Mouse (Mus musculus) urinary bladder, adult 2 months (tissue): ENCODE measurements around the gene Dlk1. TPM values are rescaled to one million over a fixed set of nuclear protein-coding genes. Genes with fewer than 3 reads are reported as not detected.

ENCODE experiments used
- DNase-seq: peaks from one replicate; pipeline ENCODE4 v3.0.0; 2022; ENCODE audit warnings: low spot score
- polyA plus RNA-seq: library from polyadenylated mRNA; depleted of rRNA; stranded (reverse); fragments of >200 nt; gene quantifications from 2 replicates; pipeline ENCODE4 v1.2.3, GENCODE M21; 2012; rRNA removed

The Dlk1 gene
- polyA plus RNA-seq: 8.0 and 10.8 TPM in 2 replicates

DNA sequence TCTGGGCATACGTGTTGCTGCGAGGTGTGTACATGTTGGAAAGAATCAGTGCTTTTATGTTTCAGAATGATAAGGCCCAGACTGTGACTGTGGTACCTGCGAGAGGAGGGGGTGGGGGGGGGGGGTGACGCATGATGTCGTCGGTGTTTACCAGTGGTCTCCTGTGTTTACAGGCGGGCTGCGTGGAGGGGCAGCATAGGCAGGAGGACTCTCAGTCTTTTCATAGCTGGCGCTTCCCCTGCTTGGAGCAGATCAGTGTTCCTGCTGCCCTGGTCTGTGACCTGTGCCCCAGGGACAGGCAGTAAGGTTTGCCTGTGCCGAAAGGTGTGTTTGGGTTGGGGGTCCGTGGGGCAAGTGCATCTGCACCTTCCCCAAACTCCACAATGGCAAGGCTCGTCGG, at the start of gene Dlk1:
Dlk1 (plus strand) TSS at position 232 of the 400 bp plus-strand sequence.
- no peak for DNase-seq

GRCm38 (mm10) chr12:109402943-109403342, 49.7 kb upstream of the Dlk1 start:
- DNase-seq: no peak

- DNase-seq: no peak
These were observed 48.9 kb upstream of the Dlk1 start for GRCm38 (mm10) chr12:109403752-109404151.

GRCm38 (mm10) chr12:109406018-109406417, 46.6 kb upstream of the Dlk1 start:
- DNase-seq: no peak

DNA sequence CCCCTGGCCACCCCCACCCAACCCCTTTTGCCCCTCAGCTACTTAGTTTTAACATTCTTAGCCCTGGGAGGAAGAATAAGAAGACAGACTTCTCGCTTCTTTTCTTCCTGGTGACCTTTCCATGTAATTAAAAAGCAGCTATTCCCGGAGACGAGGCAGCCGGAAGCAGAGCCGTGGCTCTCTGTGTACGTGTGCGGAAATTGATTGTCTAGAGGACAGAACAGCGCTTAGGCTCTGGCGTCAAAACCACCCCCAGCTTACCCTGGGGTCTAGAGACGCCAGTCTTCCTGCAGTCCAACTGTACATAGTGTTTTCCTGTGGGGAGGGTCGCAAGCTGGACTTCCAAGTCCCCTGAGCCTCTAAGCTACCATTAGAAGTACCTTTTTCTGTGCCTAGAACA, 41.9 kb upstream of the Dlk1 start:
- no peak for DNase-seq

- no peak for DNase-seq
These were observed 41.2 kb upstream of the Dlk1 start for GRCm38 (mm10) chr12:109411172-109412070.

DNA sequence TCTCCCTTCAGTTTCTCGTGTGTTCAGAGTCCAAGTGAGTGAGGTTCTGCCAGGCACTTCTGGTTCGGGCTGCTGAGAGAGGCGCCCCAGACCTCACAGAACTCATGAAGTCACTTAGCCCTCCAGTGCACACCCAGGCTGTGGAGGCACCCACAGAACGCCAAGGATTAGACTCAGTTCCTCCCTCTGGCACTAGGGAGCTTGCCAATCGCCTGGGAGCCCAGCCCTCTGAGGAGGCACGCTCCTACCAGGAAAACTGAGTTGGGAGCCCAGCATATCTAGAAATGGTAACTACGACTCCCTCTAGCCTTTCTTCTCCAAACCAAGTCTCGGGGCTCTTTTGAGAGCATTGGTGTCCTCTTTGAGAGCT, 40.6 kb upstream of the Dlk1 start:
- DNase-seq: no peak

- DNase-seq: no peak
These were observed 39.9 kb upstream of the Dlk1 start for GRCm38 (mm10) chr12:109412675-109413074.

DNA sequence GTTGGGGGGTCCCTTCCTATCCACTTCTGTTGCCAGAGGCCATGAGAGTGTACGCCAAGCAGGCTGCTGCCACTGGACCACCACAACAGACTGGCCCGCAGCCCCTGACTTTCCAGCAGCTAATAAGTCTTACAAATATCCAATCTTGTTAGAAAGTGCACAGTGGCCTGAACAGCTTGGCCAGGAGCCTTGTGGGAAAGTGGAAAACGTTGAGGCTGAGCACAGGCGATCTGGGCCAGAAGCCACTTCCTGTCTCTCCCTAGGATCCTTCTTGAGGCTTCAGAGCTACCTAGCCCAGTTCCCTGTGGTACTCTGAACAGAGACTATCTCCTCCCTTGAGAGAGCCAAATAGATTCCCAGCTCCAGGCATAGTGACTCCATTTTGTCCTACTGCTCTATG, 39.3 kb upstream of the Dlk1 start:
- no peak for DNase-seq

GRCm38 (mm10) chr12:109416681-109417080, 35.9 kb upstream of the Dlk1 start:
- DNase-seq: no peak

DNA sequence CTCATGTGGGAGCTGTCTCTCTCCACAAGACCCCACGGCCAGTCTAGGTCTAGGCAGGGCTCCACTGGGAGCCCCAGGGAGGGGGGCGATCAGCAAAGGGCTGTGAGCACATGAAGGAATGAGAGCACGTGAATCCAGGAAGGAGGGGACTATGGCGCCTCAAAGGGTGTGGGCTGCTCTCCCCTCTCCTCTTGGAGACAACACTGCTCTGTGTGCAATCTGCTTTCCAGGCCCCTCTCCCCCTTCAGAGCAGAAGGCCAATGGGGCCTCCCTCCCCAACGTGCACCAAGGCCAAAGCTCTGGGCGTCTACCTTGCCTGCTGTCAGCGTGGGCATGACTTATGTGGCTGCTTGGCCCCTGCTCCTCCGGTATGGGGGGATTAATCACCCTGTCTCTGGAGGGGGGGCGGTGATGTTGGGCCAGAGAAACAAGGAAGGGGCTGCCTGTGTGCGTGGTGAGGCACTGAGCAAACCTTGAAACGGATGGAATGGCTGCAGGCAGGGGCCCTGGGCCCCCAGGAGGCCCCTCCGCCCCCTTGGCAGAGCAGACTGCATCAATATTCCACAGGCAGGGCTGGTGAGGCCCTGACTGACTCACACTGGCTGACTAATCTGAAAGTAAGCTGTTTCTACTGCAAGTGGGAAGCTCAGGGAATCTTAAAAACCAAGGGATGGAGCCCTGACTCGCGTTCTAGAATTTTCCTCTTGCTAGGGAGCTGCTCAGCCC, 35.0 kb upstream of the Dlk1 start:
- no peak for DNase-seq

GRCm38 (mm10) chr12:109420006-109420405, 32.6 kb upstream of the Dlk1 start:
- DNase-seq: no peak

- no peak for DNase-seq
These were observed 29.5 kb upstream of the Dlk1 start for GRCm38 (mm10) chr12:109423163-109423562.

DNA sequence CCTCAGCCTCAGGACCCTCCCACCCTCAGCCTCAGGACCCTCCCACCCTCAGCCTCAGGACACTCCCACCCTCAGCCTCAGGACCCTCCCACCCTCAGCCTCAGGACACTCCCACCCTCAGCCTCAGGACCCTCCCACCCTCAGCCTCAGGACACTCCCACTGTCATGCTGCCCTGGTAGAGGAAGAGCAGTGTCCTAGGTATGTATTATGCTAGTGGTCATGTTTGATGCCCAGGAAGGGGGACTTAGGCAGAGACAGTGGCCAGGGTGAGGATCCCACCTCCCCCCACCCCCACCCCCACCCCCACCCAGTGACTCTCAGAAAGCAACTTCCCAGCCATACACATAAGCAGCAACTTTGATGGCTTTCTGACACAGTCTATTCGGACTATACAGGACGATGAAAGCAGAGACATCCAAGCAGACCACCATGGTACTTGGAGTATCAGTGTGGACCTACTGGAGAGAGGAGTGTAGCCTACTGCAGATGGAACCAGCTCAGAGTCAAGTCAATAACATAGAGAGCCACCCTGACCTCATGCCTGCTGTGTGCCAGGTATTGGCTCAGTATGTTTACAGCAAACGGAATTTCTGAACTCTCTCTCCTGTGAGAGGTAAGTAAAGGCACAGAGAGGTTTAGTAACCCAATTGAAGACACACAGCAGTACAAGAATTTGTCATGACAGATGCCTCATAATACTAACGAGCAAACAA, 28.8 kb upstream of the Dlk1 start:
- DNase-seq: no peak

- DNase-seq: no peak
These were observed 27.8 kb upstream of the Dlk1 start for GRCm38 (mm10) chr12:109424753-109425332.

GRCm38 (mm10) chr12:109425982-109426381, 26.6 kb upstream of the Dlk1 start:
- DNase-seq: no peak

DNA sequence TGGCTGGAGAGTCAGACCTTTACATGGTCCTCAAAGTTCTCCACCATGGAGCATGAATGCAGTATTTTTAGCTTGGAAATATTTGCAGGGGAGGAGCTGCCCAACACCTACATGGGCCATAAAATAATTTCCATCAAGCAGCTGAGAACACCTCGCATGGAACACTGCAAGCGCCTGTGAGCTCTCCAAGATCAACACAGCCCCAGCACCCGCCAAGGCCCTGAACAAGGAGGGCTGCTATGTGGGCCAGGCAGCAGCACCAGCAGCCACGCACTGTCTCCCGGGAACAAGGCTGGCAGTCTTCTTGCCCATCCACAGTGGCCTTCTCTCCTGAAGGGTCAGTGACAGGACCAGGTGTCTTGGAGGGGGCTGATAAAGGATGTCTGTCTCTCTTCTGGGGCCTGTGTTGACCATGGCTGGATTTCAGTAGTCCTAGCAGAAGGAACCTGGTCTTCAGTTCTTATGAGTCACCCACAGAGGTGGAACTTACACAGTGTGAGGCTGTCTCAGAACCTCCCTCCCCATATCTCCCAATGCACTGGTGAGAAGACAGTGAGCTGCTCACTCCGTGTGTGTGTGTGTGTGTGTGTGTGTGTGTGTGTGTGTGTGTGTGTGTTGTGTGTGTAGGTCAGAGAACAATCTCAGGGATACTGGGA, 20.0 kb upstream of the Dlk1 start:
- no peak for DNase-seq

DNA sequence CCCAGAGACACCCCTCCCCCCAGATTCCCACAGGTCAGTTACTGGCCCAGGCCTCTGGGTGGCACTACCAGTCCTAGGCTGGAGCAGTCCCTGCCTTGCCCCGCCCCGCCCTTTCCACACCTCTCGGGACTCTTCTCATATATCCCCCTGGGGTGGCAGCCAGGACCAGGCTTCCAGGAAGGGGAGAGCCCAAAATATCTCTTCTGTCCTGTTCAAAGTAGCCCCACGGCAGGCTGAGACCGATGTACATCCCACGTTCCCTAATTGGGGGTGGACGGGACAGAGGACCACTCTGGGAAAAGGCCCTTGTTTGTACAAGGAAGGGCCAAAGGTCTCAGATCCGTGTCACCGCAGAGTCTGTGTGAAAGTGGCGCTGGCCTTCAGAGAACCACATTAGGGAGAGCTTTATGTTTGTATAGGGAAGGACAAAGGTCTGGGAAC, 16.2 kb upstream of the Dlk1 start:
- DNase-seq: no peak

DNA sequence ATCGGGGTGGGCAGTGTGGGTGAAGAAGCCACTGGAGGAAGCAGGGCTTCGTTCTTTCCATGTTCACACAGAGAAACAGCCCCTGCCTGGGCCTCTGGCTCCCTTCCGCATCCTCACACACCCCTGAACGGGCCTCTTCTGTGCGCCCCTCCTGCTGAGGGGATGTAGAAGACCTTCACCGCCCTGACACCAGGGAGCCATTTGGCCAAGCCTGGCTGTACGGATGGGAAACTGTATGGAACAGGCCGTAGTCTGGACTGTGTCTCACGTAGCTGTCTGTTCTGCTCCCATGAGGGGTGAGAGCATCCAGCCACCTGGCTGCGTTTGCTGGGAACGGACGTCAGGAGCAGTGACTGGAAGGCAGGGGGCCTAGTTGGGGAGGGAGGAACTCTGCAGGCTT, 15.8 kb upstream of the Dlk1 start:
- no peak for DNase-seq

DNA sequence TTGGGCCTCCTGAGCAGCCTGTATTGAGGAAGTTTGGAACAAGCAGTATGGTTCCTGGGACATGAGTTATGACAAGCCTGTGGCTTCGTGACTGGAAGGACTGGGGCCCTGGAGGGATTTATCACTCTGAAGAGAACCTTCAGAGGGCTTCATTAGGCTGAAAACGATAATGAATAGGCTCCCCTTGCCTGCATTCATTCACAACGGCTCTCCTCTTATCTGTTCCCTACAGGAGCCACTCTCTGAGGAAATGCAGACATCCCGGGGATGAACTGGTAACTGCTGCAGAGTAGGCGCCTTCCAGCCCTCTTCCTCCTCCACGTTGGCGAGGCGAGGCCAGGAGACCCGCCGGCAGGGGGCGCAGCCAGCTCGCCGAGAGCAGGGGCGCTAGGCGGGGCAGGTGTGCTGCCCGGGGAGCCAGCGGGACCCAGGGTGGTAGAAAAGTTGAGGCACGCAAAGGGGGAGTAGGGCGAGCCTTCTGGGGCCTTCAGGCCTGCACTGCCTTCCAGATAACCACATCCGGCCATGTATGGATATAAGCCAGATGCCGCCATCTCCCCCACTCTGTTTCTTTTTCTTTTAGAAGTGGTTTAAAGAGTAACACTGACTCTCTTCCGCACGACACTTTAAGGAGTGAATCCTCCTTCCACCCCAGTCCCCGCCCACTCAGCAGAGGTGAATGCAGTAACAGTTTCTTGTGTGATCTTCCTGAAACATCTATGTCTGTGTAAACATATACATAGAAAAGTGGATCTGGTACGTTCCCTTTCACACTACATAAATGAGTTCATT, 14.9 kb upstream of the Dlk1 start:
- DNase-seq: peak; percentile 76

- no peak for DNase-seq
These were observed 14.2 kb upstream of the Dlk1 start for GRCm38 (mm10) chr12:109438383-109438782.
